Mouse (Mus musculus) thymus, adult 2 months (tissue): ENCODE results near the gene Gramd1b. TPM values are rescaled to one million over a fixed set of nuclear protein-coding genes. Genes with fewer than 3 reads are reported as not detected.
"Not testable (repeated sequence)": the region's sequence is repeated elsewhere in the genome, so short reads cannot be mapped to it uniquely, and the experiment has no call there.

ENCODE experiments used
- DNase-seq: peaks from one replicate; pipeline ENCODE4 v3.0.0; 2021
- H3K27ac ChIP-seq: fragments of 200-500 bp; 2 replicates; pipeline ENCODE4 v1.5.1; 2012; ENCODE audit warnings: low read length, control low read depth; ENCODE audit not compliant: control insufficient read depth, insufficient read depth
- H3K27me3 ChIP-seq: fragments of 200-500 bp; 2 replicates; pipeline ENCODE4 v1.6.1; 2012; ENCODE audit warnings: mild to moderate bottlenecking, low read length, moderate library complexity, mixed read lengths; ENCODE audit not compliant: control insufficient read depth, insufficient read depth
- H3K36me3 ChIP-seq: fragments of 200-500 bp; 2 replicates; pipeline ENCODE4 v1.6.1; 2012; ENCODE audit warnings: mild to moderate bottlenecking, low read length, moderate library complexity; ENCODE audit not compliant: control insufficient read depth, insufficient read depth
- H3K4me1 ChIP-seq: fragments of 200-500 bp; replicated peaks from 2 replicates; pipeline ENCODE4 v1.6.1; 2012; ENCODE audit warnings: low read length; ENCODE audit not compliant: control insufficient read depth, insufficient read depth
- H3K4me3 ChIP-seq: fragments of 200-500 bp; 2 replicates; pipeline ENCODE4 v1.5.1; 2012; ENCODE audit warnings: mild to moderate bottlenecking, low read length, control low read depth, moderate library complexity; ENCODE audit not compliant: control insufficient read depth, insufficient read depth
- CTCF ChIP-seq: fragments of 200-500 bp; IDR thresholded peaks from 2 replicates; pipeline ENCODE4 v1.5.1; 2012; ENCODE audit warnings: mild to moderate bottlenecking, control low read depth, low read length, moderate library complexity, borderline replicate concordance; ENCODE audit not compliant: control insufficient read depth, poor library complexity, insufficient read depth; ENCODE audit errors: extremely low read depth
- POLR2A ChIP-seq: fragments of 200-500 bp; IDR thresholded peaks from 2 replicates; pipeline ENCODE4 v1.6.1; 2012; ENCODE audit warnings: mild to moderate bottlenecking, low read length, control low read depth, moderate library complexity; ENCODE audit not compliant: control insufficient read depth, poor library complexity, insufficient read depth; ENCODE audit errors: extremely low read depth
- WGBS: fragments of 180-500 bp; shearing (Covaris S2); methylation state at CpG from one replicate; pipeline ENCODE4 v1.1.7; 2018; 5-methylcytosine and 5-hydroxymethylcytosine counted together
- polyA plus RNA-seq: library from polyadenylated mRNA; depleted of rRNA; stranded (reverse); fragments of >200 nt; gene quantifications from 2 replicates; pipeline ENCODE4 v1.2.3, GENCODE M21; 2012

The Gramd1b gene
- polyA plus RNA-seq, 1 experiment: 43.0 TPM

DNA sequence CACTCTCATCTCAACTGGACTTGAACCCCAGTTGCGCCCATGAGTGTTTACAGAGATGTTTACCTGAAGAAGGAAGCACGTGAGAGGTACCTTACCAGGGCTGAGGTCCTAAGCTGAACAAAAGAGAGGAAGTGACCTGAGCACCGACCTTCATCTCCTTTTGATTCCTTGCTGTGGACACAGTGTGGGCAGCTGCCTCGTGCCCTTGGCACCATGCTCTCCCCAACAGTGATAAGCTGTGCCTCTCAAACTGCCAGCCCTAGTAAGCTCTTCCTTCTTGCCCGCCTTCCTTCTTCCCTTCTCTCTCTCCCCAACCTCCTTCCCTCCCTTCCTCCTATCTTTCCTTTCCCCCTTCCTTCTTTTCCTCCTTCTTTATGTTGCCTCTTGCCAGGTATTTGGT lies 26.3 kb downstream of the Gramd1b start:
- Histone ChIP-seq H3K27ac (no peak overlapping the region), H3K4me1 (no peaks in the 10 kb centered on the region), H3K36me3 (no peaks in the 10 kb centered on the region), H3K27me3 (no peaks in the 10 kb centered on the region), H3K4me3 (no peak overlapping the region)
- no peak for DNase-seq
- WGBS: 83% methylated on average over 5 of the region's 5 CpGs
- TF ChIP-seq CTCF: no peak
- TF ChIP-seq POLR2A: no peak

DNA sequence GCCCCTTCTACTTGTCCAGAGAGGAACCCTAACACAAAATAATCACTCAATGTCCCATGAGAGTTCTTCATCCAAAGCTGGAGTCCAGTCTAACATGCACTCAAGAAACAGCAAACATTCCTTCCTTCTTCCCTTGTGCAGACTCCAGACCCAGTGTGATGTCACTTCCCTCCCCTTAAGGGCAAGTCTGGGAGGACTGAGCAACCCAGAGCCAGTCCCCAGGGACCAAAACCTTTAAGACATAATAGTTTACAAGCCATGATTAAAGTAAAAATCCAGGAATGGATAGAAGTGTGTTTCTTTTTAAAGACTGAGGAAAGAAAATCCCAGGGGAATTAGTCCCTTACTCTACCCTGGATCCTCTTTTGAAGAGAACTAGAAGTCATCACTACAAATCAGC lies 30.5 kb downstream of the Gramd1b start:
- no peak for DNase-seq
- Histone ChIP-seq H3K4me1 (no peaks in the 10 kb centered on the region), H3K27me3 (no peaks in the 10 kb centered on the region), H3K36me3 (no peaks in the 10 kb centered on the region), H3K4me3 (no peak overlapping the region), H3K27ac (no peak overlapping the region)
- no peak for TF ChIP-seq POLR2A
- no peak for TF ChIP-seq CTCF

DNA sequence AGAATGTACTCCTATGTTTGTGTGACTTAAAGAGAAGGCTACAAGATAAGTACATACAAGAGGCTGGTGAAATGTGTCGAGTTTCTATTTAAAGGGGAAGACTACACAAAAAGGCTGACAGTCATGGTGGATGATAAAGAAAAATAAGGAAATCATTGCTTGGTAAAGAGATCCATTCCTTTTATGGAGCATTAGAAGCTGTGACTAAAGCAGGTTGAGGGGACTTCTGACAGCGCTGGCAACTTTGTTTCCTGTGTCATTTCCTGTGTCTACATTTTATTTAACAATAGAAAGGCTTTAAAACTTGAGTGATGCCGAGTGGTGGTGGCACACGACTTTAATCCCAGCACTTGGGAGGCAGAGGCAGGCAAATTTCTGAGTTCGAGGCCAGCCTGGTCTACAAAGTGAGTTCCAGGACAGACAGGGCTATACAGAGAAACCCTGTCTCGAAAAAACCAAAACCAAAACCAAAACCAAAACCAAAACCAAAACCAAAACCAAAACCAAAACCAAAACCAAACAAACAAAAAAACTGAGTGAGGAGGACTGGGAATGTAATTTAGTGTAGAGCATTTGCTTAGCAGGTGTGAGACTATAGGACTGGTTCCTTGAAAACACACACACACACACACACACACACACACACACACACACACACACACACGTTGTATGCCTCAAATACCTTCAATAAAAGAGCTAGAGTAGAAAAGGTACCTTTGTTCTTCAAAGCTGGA lies 48.7 kb downstream of the Gramd1b start:
- H3K27ac ChIP-seq, H3K36me3 ChIP-seq, H3K4me1 ChIP-seq, DNase-seq, H3K27me3 ChIP-seq: not testable (repeated sequence)
- H3K4me3 ChIP-seq: peak overlapping the region; percentile 42
- 25% methylated on average over 7 of the region's 7 CpGs for WGBS

DNA sequence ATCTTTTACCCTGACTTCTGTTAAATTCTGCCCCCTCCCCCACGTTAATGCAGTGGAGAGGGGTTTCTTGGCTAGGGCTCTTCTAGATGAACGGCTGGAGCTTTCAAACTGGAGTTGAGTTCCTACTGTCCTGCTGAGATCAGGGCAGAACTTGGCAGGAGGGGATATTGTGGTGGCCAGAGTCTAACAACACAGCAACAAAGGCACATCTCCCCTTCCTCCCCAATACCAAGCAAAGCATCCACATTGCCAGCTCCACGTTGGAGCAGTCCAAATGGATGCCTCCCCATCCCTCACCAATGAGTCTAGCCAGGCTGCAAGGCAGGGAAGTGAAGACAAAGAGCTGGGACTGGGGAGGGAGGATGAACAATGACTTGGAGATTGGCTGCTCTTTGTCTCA lies 49.9 kb downstream of the Gramd1b start:
- Histone ChIP-seq H3K4me1 (no peaks in the 10 kb centered on the region; the same call in 1 of the 2 replicates), H3K4me3 (no peak overlapping the region), H3K36me3 (no peaks in the 10 kb centered on the region), H3K27me3 (no peaks in the 10 kb centered on the region), H3K27ac (no peak overlapping the region)
- WGBS: 86% methylated on average over 3 of the region's 3 CpGs
- DNase-seq: no peak
- TF ChIP-seq POLR2A: no peak
- no peak for TF ChIP-seq CTCF

DNA sequence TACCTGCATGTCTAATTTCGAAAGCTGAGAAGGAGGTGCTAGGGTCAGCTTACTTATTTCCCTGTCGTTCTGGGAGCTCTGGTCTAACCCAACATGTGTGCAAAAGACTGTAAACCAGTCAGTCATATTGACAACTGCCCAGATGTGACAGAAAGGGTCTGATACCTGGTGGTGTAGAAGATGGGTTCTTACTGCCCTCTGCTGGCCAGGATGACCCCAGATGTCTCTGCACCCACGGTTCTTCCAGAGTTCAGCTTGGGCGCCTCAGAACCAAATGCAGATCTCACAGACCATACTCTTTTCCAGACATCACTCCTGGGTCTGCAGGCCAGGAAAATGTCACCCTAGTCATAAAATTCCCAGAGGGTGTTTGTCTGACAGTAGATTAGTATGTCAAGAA lies 51.9 kb downstream of the Gramd1b start:
- Histone ChIP-seq H3K27me3 (no peaks in the 10 kb centered on the region), H3K4me3 (no peak overlapping the region), H3K27ac (no peak overlapping the region), H3K36me3 (no peaks in the 10 kb centered on the region), H3K4me1 (no peaks in the 10 kb centered on the region; the same call in 1 of the 2 replicates)
- WGBS: 39% methylated on average over 4 of the region's 4 CpGs
- TF ChIP-seq CTCF (peak; percentile 38; the same call in 1 of the 2 replicates), POLR2A (no peak)
- DNase-seq: peak; percentile 77

DNA sequence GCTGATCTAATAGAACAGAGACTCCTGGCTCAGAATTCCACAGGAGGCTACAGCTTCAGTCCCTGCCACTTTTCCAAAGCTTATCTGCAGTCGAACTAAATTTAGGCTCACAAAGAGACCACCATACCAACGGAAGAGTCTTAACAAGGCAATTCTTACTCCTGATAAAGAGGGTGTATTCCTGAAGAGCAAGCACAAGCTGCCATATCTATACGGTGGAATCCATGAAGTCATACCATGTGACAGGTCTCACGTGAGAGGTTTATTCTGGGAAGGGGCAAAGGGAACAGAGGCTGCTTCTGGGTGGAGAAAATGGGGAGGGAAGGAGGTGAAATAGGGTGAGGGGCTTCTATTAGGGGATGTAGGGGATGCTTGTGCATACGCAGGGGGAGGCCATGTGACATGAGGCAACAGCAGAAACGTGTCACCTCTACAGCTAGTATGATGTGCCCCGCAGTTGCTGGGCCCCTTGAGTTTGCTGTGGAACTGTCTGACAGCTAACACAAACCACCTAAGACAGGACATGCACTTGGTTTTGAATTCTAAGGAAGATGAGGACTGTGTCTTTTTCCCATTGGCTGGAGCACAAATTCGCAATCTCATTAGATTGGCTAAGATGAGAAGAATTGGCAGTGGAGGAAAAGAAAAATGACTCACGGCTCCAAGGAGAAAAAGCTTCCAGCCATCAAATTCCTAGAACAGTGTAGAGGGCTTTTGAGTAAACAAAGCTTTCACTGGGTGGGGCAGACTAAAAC lies 52.9 kb downstream of the Gramd1b start:
- DNase-seq: no peak
- 93% methylated on average over 9 of the region's 9 CpGs for WGBS
- TF ChIP-seq CTCF (no peak), POLR2A (no peak)
- no peak overlapping the region for H3K4me3 ChIP-seq
- no peaks in the 10 kb centered on the region for H3K36me3 ChIP-seq
- no peak overlapping the region for H3K27ac ChIP-seq
- no peaks in the 10 kb centered on the region for H3K27me3 ChIP-seq
- no peaks in the 10 kb centered on the region; the same call in 1 of the 2 replicates for H3K4me1 ChIP-seq
